Mouse (Mus musculus) left cerebral cortex, adult 18-20 months (tissue): Measurements from ENCODE around the gene Pbx2. TPM values are rescaled to one million over a fixed set of nuclear protein-coding genes. Genes with fewer than 3 reads are reported as not detected.

Experiments used
- DNase-seq, 2 experiments: peaks; one replicate each; pipeline ENCODE4 v3.0.0; 2021 to 2022; ENCODE audit warnings: low spot score in 2 of 2, mixed read lengths in 1 of 2
- total RNA-seq, 2 experiments: library from RNA; stranded (reverse); gene quantifications; 2 replicates each; pipeline ENCODE4 v1.2.3; 2021

The Pbx2 gene
- total RNA-seq, 2 experiments from 2014 or later: 58.4 to 64.5 TPM

- DNase-seq: peak in 1 of 2 experiments; percentile 25
Measured at GRCm38 (mm10) chr17:34627943-34628643, 37.0 kb downstream of the Pbx2 start, which contains the start of gene Ppt2. Gene Ppt2 (minus strand): TSS chr17:34628510.

- no peak for DNase-seq
Measured at GRCm38 (mm10) chr17:34628644-34628967, 37.5 kb downstream of the Pbx2 start.

DNA sequence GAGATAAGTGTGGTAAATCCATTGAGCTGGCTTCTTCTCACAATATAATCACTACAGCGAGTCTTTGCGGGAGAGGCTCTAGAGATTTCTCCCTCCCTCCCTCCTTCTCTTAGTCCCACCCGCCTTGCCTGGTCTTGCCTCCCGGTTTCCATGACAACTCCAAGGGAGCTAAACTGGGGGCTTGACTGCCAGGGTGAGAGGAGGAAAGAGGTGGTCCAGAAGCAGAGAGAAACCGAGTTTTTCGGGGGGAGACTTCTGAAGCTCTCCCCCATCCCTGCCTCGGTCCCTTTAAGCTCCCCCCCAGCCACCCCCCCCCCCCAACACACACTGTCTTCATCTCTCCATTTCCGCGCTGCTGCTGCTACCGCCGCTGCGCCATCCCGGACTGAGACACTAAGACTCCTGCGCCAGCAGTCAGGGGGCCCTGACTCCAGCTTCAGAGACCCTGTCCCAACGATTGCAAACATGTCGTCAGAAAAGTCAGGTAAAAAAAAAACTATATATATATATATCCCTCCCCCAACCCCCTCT lies 38.2 kb downstream of the Pbx2 start, which contains the start of gene Prrt1:
Gene Prrt1 (plus strand): TSS at position 313 of the 531 bp plus-strand sequence.
- peak; percentile 62 to 69 for DNase-seq

- no peak for DNase-seq
Measured at GRCm38 (mm10) chr17:34629796-34630603, 38.9 kb downstream of the Pbx2 start.

DNA sequence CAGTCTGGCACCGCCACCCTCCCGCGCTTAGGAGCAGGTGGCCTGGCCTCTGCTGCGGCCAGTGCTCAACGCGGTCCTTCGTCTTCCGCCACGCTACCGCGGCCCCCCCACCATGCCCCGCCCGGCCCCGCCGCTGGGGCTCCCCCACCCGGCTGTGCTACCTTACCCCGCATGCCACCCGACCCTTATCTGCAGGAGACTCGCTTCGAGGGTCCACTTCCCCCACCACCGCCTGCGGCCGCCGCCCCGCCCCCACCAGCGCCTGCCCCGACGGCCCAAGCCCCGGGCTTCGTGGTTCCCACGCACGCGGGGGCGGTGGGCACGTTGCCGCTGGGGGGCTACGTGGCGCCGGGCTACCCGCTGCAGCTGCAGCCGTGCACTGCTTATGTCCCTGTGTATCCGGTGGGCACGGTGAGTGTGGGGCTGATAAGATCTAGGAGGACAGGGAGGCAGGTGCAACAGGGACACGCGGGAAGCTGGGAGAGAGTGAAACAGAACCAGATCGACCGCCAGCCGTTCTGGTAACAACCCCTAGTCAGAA lies 39.8 kb downstream of the Pbx2 start:
- DNase-seq: no peak

DNA sequence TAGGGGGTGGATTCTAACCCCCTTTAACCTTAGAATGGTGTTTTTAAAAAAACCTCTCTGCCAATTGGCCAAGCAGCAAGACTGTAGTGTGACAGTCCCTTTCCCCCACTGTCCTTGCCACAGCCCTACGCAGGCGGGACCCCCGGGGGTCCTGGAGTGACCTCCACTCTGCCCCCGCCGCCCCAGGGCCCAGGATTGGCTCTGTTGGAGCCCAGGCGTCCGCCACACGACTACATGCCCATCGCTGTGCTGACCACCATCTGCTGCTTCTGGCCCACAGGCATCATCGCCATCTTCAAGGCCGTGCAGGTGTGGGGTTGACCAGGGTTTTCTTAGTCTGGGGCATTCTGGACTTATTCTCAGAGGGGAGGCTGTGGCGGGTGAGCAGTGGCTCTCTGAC lies 40.6 kb downstream of the Pbx2 start:
- no peak for DNase-seq

DNA sequence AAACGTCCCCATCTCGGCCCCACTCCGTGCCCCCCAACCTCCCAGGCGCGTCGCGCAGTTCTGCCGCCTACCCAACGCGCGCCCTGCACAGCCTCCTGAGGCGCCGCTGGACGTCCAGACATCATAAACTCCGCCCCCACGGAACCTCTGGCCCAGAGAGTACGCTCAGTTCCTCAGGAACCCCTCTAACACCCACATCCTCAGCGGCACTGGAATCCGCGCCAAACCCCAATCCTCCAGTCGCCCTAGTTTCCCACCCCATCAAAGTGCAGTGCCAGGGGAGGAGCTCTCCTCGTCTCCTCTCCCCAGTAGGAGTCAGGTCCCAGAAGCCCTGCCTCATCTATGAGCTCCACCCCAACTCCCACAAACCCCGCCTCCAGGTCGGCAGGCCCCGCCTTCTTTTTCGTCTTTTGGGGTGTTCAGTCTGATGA lies 41.2 kb downstream of the Pbx2 start:
- DNase-seq: peak; percentile 87 to 92

- DNase-seq: no peak
Measured at GRCm38 (mm10) chr17:34635671-34636070, 44.6 kb downstream of the Pbx2 start.

DNA sequence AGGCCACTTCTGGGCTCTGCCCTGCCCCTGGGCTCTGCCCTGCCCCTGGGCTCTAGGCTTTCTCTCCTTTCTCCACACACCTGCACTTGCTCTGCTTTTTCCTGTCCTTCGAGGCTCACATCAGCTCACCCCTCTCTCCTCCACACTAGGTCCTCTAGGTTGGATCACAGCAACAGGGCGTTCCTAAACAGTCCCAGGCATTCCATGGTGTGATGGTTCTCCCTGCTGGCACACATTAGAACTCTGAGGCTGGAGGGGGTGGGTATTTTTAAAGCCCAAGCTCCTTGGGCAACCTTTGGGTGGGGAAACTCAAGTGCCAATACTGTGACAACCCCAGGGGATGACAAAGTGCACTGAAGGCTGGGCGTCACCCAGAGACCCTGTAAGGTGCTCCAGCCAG lies 46.4 kb downstream of the Pbx2 start:
- DNase-seq: no peak

DNA sequence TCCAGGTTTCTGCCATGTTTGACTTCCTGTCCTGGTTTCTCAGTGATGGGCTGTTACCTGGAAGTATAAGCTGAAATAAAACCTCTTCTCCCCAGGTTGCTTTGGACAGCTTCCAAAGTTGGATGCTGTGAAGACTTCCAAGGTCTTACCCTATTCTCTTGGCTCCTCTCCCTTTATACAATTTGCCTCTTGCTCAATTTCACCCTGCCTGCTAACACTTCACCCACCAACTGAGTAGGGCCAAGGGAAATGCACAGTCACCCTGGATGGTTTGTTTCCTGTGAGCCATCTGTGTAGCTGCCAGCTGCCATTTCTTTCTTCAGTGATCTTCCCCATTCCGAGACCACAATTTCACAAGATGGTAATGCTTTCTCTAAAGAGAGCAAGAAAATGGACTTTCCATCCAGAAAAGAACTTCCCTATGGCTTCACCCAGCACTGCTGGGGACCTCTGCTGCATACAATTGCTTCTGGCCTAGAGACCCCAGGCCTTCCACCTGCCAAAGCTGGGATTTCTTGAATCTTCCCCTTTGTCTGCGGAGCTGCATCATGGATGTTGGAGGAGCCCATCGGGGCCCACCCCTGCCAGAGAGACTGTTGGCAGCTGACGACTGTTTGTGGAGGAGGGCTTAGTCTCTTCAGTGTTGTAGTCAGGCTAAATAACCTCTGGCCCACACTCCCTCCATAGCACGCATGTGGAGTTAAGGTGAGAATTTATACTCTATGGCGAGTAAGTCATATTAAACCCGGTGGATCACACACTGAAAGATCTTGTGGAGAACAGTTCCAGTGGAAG lies 48.6 kb downstream of the Pbx2 start:
- no peak for DNase-seq

- DNase-seq: peak; percentile 53 to 62
Measured at GRCm38 (mm10) chr17:34640778-34641601, 49.9 kb downstream of the Pbx2 start.

- no peak for DNase-seq
Measured at GRCm38 (mm10) chr17:34641945-34642344, 50.9 kb downstream of the Pbx2 start.

- DNase-seq: no peak
Measured at GRCm38 (mm10) chr17:34643379-34643778, 52.3 kb downstream of the Pbx2 start.

GRCm38 (mm10) chr17:34643944-34644343 lies 52.9 kb downstream of the Pbx2 start:
- no peak for DNase-seq

DNA sequence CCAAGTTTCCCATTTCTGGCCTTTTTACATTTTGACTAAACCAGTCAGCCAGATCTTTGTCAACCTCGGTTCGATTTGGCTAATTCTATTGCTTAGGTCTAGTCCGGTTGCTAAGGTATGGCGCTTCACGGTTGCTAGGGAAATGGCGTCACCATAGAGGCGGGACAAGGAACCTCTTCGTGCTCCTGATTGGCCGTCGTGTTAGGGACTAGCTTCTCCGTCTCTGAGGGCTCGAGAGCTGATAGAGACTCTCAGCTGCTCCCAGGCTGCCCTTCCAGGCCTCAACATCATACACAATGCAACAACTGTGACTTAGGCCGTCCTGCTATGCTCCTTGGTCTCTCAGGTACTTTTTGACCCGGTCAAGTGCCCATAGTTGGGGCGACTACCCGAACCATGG lies 53.5 kb downstream of the Pbx2 start, which contains the start of gene Fkbpl:
Gene Fkbpl (plus strand): TSS at position 157 of the 400 bp plus-strand sequence.
- DNase-seq: peak; percentile 96 to 97

DNA sequence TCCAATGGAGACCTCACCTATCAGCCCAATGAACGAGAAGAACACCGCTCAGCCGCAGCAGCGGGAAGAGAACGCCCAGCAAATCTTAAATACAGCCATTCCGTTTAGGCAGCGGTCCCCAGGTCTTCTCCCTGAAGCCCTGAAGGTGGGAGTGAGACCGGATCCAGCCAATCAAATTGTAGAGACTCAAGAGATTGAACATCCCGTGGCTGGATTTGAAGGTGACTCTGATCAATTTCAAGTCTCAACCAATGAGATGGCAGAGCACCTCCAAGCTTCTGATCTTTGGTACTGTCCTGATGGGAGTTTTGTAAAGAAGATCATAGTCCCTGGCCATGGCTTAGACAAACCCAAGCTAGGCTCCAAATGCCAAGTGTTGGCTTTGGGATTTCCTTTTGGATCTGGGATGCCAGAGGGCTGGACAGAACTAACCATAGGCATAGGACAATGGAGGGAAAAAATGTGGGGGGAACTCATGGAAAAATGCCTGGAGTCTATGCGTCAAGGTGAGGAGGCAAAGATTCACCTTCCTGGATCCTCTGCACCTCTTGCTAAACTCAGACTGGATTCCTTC lies 54.3 kb downstream of the Pbx2 start:
- DNase-seq: no peak

GRCm38 (mm10) chr17:34645831-34646511 lies 54.9 kb downstream of the Pbx2 start:
- no peak for DNase-seq
